Mouse (Mus musculus) mouse trophoblast stem cell (cell line): ENCODE results near the gene Fam228b.
"Not testable (repeated sequence)": the region's sequence is repeated elsewhere in the genome, so short reads cannot be mapped to it uniquely, and the experiment has no call there.

Experiments
- in situ Hi-C, 2 experiments: fragments of 300-500 bp; cut with MseI, MboI; formaldehyde crosslinking; loops; 2 replicates in 1 of 2; 3 replicates in 1 of 2; pipeline ENCODE4 v1.15.1; 2025

The Fam228b gene

DNA sequence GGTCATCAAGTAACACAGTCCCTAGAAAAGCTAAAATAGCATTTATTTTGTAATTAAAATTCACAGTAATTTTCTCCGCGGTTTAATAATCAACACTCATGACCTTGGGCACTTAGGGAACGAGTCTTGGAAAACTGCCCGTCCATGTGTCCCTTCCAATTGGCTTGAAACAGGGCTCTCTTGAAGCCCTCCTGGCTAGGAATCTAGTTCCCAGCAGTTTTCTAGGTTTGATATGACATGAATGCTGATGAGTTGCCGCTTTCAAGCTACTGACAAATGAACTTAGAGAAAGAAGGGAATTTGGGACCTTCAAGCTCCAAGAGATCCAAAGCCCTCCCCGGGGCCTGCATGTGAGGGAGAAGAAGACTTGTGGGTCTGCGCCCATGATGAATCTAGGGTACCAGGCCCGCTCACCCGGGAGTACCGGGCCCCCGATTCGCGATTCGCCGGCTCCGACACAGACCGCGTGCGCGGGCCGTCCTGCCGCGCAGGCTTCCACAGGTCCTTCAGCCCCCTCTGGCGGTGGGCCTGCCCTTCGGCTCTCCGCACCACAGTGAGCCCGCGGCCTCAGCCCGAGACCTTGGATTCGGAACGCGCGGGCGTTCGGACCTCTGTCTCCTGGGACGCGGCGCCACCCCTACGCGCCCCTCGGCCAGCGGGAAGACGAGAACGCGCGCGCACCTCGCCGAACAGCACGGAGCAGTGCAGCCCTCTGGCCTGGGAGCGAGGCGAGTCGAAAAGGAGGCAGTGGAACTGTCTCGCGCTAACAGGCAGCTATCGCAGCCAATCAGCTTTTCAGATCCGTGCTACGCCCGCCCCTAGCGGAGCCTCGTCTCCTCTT, at the start of gene Fam228b, which contains the start of gene Pfn4:
TSS of gene Fam228b (minus strand) at position 776 of the 841 bp plus-strand sequence.
TSS of gene Pfn4 (plus strand) at position 531 of the 841 bp plus-strand sequence.
- in situ Hi-C loops = no loop called here

DNA sequence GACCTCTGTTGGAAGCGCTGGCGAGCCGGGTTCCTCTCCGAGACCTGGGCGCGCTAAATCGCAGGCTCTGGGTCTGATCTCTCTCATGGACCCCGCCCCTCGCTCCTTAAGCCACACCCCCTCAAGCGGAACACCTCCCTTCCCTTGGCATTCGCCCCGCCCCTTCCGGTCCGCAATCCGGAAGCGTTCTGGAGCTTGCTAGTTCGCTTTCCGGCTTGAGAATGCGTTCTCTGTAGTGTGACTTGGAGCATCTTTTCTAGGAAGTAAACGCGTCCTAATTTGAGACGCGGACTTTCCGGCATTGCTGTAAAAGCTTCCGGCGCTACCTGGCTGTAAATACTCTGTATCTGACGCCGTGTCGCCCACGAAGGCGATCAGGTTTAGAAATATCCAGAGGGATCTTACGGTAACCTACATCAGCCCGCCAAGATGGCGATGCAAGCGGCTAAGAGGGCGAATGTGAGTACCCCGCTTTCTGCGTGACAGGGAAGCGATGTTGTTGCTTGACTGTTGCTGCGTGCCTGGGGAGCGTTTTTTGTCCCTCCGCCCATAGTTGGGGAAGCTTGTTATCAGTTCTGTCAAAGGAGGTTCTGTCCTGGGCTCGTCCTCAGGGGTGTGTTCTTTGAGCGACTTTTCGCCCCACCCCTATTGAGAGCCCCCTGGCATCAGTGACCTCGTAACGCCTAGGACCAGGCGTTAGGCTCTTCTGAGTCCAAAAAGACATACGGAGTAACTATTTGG, 48.5 kb upstream of the Fam228b start, which contains the start of gene Sf3b6:
TSS of gene Sf3b6 (plus strand) at position 184 of the 741 bp plus-strand sequence.
- in situ Hi-C loops = no loop called here

DNA sequence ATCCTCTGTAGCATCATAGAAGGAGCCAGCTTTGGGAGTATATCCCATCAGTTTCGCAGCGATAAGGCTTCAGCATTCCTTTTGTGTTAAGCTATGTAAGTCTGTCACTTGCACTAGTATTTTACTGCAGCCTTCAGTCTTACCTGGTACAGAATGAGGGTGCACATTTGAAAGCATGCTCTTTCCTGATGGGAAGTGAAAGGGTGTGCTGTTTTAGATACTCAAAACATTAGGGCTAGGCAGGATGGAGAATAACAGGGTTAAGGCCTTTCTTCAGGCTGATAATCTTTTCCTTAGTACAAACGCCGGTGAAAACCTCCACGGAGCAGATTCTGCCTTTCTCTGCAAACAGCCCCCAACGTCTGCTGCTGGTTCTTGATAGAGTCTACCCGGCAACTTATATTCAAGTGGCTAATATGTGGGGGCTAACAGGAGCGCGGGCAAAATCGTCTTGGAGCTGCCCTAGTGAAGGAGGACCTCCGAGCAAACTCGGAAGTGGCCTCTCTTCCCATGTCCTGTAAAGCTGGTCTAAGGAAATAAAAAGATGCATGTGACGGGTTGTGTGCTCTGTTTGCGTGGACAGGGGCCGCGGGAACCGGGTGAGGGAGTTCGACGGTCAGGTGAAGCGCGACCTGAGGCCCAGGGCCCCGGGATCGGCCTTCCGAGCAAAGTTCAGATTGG, 47.8 kb upstream of the Fam228b start:
- in situ Hi-C loops = no loop called here

DNA sequence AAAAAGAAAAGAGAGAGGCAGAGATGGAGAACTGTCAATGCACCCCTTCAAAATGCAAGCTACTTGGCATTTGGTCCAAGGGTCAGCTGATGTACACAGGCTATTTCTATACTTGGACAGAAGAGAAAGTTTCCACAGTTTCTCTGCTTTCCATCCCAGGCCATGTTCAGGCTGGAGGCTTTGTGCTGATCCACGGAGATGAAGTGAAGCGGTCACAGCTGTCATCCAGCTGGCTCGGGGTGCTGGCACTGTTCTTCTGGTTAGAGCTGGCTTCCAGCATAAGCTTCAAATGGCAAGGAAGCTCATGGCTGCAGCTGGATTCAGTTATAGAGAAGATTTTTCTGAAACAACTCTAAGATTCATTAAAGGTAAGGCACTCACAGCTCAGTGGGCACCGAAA, 44.6 kb upstream of the Fam228b start:
- in situ Hi-C loops = no loop called here

DNA sequence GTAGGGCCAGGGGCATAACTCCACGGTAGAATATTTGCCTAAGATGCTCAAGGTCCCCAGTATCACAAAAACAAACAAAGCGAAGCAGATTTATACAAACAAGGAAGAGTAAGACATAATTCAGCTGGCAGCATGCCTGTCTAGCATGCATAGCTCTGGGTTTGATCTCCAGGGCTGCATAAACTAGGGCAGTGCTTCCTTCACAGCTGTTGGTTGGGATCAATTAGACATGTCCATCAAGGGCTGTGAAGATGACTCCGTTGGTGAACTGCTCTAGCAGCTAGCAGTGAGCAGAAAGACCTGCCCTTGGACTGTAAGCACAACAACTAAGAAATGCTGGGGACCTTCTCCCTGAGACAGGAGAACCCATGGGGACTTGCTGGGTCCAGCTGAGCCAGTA, 42.6 kb upstream of the Fam228b start:
- in situ Hi-C loops = no loop called here

DNA sequence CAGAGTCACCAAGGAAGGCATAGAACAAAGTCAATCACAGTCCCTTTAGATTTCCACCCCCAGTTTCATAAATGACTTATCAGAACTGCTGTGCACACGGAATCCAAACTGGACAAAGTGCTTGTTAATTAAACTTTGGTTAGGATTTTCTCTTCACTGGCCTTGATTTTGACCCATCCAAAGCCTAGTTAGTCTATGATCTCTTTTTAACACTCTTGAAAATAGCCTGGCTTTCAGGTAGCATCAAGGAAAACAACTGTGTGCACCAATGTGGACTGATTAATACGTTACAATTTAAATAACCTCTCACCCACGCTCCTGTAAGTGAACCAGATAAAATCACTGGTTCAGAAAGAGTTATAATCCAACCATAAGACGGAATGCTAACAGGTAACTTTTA, 42.0 kb upstream of the Fam228b start:
- in situ Hi-C loops = no loop called here

DNA sequence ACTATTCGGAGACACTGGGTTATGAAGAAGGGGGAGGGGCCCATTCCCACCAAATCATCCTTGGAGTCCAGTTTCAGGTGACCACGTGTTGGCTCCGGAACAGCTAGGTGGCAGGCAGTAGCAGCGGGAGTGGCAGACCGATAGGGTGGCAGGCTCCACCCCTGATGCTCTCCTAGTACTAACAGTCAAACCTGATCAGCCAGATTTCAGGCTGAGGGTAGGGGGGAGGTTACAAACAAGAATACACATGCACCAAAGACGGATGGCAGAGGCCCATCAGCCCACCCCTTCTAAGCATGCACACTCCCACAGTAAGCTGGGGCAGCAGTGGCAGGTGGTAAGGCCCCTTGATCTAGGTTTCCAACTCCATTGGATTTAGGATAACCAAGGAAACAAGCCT, 28.4 kb upstream of the Fam228b start:
- in situ Hi-C loops = not testable (repeated sequence)

DNA sequence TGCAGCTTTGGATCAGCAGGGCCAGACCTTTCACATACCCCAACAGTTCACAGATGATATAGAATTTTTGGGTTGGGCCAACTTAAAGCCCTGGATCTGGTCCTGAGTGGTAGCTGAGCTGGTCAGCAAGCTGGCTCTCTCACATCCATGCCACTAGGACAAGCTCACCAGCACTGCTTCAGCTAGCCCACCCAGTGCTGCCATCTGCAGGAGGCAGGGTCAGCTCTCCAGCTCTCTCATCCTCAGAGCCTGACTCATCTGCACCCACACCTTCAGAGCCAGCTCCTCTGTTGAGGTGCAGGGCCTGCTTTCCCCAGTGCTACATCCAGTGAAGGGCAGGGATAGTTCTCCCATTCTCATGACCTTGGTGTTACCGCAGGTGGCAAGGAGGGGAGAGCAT, 24.7 kb upstream of the Fam228b start:
- in situ Hi-C loops = no loop called here

DNA sequence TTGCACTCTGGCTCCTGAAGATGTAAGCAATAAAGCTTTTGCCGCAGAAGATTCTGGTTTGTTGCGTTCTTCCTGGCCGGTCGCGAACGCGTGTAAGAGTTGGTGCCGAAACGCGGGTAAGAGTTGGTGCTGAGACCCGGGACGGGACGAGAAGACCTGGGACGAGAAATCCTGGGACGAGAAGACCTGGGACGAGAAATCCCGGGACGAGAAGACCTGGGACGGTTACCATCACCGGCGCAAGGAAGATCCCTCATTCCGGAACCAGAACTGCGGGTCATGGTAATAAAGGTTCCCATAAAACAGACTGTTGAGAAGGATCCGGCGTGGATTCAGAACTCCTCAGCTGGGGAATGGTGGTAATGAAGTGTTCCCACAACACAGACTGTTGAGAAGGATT, 19.1 kb upstream of the Fam228b start:
- in situ Hi-C loops = not testable (repeated sequence)

DNA sequence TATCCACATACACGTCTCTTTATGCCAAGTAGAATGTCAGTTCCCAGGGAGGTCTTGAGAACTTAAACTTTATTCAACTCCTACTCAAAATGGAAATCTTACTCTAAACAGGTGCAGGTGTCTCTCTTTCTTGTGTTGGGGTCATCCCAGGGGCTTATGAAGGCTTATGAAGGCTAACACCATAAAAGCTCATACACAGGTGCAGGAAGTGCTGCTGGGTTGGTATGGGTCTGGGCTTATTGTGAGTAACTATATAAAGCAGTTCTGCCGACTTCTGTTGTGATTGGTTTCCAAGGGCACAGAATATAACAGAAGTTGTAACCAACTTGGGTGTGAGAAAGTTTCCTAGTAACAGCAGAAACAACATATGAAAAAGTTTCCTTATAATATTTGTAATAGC, 15.4 kb upstream of the Fam228b start:
- in situ Hi-C loops = no loop called here

DNA sequence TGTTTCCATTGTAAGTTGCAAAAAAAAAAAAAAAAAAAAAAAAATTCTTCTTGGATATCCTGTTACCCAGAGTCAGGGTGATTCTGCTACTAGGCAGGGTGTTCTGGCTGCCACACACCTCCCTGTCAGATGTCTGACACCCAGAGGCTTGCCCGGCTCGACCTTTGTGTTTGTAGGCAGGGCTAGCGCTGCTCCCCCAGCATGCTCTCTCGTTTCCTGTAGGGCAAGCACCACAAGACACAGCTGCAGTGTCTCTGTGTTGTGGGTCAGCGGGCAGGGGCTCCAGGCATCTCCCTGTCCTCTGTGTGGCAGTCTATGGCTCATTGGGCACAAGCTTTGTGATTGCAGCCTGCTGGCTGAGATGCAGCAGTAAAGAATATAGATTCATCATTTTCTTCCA, 14.5 kb upstream of the Fam228b start:
- in situ Hi-C loops = no loop called here

DNA sequence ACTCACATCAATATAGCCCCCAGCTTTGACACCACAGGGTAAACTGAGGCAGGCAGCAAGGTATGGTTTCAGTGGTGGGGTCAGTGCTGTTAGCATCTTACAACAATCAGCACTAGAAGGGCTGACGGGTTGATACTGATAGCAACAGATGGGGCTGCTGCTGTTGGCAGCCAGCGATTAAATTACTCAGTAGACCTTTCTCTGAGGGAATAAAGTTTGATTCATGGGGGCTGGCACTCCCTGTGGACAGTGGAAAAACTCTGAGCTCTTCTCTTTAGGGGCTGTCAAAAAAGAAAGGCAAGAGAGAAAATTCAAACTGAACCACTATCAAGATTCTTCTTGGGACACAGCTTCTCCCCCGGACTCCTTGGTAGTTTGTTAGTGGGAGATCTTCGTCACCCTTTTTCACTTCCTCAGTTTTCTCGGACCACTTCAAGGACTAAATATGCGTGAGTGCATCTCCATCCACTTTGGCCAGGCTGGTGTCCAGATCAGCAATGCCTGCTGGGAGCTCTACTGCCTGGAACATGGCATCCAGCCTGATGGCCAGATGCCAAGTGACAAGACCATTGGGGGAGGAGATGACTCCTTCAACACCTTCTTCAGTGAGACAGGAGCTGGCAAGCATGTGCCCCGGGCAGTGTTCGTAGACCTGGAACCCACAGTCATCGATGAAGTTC, 12.8 kb upstream of the Fam228b start:
- in situ Hi-C loops = not testable (repeated sequence)

DNA sequence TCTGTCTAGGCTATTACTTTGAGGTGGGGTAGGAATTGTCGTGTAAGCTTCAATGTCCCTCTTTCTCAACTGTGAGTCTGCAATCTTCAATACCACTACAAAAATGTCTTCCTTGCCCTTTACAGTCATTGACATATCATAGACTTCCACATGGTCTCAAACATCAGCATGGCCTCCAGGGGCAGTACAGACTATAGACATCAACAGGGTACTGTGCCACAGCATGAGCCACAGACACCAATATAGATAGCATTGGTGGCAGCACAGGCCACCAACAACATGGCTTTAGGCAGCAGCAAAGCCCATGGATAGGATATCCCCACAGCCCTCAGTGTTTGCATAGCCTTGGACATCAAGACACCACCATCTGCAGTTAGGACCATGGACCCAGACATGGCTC, 12.2 kb upstream of the Fam228b start:
- in situ Hi-C loops = no loop called here

DNA sequence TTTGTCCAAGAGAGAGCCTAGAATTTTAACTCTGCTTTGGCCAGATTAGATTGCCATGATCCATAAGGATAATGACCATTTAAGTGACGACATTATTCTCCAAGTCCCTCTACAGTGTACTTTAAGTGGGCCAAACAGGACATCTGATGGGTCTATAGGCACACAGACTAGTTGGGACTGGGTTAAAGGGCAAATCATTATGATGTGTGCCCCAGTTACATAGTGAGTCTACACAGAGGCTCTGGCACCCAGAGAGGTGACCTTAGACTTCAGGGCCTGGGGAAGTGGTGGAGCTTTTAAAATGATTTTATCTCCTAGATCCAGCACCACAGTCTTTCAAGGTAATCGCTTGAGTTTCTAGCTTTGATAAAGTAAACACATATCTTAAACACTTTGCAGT, 11.2 kb upstream of the Fam228b start:
- in situ Hi-C loops = no loop called here

DNA sequence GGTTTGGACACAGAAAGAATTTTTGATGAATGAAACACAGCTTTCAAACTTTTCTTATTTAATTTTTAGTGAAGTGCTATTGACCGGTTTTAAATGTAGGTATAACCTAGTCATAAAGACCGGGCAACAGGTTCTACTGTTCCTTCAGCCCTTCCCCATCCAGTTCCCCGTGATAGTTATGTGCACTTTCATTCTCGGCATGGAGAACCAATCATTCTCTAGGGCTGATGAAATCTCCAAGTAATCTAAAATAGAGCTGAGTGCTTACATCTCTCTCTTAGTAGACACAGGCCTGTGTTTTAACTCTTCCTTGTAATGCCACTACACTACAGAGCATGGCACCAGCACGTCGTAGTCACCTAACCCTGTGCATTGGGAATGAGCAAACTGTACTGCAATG, 8.7 kb upstream of the Fam228b start:
- in situ Hi-C loops = no loop called here

DNA sequence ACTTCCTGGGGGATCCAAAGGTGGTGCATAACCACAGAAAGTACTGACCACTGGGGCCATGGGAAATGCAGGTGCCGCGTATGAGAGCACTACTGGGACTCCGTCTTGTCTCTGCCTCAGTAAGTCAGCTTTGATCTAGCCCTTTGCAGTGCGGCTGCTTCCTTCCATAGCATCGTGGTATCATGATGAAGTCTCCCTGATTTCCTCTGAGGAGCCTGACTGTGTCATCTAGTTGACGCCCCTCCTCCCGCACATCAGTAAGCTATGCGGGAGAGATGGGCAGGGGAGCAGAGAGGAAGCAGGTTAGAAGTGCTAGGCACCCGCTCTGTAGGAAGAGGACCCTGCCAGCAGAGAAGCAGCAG, 6.5 kb upstream of the Fam228b start:
- in situ Hi-C loops = no loop called here

DNA sequence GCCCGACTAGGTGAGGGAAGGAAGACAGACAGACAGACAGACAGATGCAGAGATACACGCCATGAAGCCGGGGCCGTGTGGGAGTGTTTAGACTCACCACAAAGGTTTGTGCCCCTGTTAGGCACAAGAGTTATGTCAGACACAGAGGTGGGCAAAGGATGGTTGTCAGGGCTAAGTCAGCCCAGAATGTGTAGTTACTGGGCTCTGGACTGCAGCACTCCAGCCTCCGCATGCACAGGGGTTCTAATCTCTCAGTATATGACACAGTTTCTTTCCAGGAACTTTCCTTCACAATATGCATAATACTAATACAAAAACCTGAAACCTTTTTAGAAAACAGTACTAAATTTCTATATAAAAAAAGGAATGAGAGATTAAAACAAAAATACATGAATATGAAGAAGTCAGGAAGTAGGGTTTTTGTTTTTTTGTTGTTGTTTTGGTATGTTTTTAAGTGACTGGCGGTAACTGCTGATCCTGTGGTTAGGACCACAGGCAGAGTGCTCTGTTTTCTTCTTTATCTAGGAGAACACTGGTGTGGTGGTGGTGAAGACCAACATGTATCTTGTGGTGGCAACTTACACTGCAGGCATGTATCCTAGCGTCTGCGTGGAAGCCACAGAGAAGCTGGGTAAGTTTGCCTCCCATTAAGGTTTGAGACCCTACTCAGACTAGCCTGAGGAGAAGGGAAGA, 6.0 kb upstream of the Fam228b start:
- in situ Hi-C loops = no loop called here

DNA sequence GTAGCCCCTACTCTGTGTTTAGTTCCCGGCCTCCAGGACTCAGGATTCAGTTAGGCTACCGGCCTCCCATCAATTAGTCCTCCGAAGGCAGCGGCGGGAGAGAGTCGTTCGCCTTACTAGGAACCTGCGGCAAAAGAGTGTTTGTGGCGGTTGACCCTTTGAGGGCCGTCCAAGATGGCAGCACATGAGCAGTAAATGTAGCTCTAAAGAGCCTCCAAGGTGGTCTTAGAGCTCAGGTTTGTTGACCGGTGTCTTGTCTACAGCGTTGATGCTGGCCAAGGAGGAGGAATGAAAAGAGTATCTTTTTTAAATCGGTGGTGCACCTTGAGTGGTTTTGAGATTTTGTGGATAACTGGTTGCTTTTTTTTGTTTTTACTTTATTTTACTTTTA, 261 bp upstream of the Fam228b start:
- in situ Hi-C loops = no loop called here

DNA sequence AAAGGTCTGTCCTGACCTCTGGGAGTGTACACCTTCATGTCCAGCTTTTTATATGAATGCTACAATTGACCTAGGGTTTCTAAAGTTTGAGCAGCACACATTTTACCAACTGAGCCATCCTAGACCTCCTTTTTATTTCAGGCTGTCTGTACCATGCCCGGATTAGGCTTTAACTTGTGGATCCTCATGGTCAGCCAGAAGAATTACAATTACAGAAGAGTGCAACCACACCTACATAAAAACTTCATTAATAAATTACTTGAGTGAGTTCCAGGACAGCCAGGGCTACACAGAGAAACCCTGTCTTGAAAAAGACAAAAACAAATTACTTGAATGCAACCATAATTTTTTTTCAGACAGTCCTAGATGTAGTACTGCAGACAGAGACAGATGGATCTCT, 12.0 kb downstream of the Fam228b start:
- in situ Hi-C loops = no loop called here

DNA sequence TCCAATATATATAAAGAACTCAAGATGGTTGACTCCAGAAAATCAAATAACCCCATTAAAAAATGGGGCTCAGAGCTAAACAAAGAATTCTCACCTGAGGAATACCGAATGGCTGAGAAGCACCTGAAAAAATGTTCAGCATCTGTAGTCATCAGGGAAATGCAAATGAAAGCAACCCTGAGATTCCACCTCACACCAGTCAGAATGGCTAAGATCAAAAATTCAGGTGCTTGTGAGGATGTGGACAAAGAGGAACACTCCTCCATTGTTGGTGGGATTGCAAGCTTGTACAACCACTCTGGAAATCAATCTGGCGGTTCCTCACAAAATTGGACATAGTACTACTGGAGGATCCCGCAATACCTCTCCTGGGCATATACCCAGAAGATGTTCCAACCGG, 14.6 kb downstream of the Fam228b start:
- in situ Hi-C loops = not testable (repeated sequence)

DNA sequence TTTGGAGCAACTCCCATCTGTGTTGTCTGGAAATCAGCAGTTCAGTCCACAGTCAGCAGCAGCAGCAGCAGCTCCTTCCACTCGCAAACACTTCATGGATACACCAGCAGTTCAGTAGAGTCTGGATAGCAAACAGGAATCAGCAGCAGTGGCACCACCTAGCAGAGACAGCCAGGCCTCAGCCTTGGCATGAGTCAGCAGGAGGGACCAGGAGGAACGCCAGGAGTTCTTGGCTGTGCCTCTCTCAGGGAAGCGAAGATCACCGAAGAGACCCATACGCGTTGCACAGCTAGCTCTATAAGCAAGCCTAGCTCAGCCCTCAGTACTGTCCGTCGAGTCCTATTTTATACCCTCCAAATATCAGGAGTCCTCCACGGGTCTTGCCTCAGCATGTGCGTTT, 24.6 kb downstream of the Fam228b start:
- in situ Hi-C loops = no loop called here
